Mouse (Mus musculus) stomach, embryonic 15.5 days (tissue): Measurements from ENCODE around the gene Sike1. TPM values are rescaled to one million over a fixed set of nuclear protein-coding genes. Genes with fewer than 3 reads are reported as not detected.

Experiments used
- ATAC-seq: fragments of 200-750 bp; cut with Nextera tagmentation; 2 replicates; pipeline ENCODE4 v1.8.0; 2017; ENCODE audit warnings: low read depth, moderate number of reproducible peaks, moderate TSS enrichment; ENCODE audit not compliant: insufficient read depth, low FRiP score
- H3K27ac ChIP-seq: fragments of 300-500 bp; sonication (generic); 2 replicates; pipeline ENCODE4 v1.5.1; 2015; ENCODE audit warnings: mild to moderate bottlenecking, inconsistent platforms
- H3K27me3 ChIP-seq: fragments of 300-500 bp; sonication (generic); replicated peaks from 2 replicates; pipeline ENCODE4 v1.6.1; 2015; ENCODE audit warnings: inconsistent platforms
- H3K36me3 ChIP-seq: fragments of 300-500 bp; sonication (generic); 2 replicates; pipeline ENCODE4 v1.6.1; 2015; ENCODE audit warnings: inconsistent platforms
- H3K4me1 ChIP-seq: fragments of 300-500 bp; sonication (generic); 2 replicates; pipeline ENCODE4 v1.6.1; 2015; ENCODE audit warnings: inconsistent platforms
- H3K4me2 ChIP-seq: fragments of 300-500 bp; sonication (generic); 2 replicates; pipeline ENCODE4 v1.6.1; 2015; ENCODE audit warnings: mild to moderate bottlenecking, inconsistent platforms
- H3K4me3 ChIP-seq: fragments of 300-500 bp; sonication (generic); replicated peaks from 2 replicates; pipeline ENCODE4 v1.5.1; 2015; ENCODE audit warnings: inconsistent platforms
- H3K9ac ChIP-seq: fragments of 300-500 bp; sonication (generic); 2 replicates; pipeline ENCODE4 v1.6.1; 2015; ENCODE audit warnings: inconsistent platforms
- H3K9me3 ChIP-seq: fragments of 300-500 bp; sonication (generic); 2 replicates; pipeline ENCODE4 v1.6.1; 2016; ENCODE audit warnings: inconsistent platforms
- WGBS: fragments of 180-500 bp; shearing (Covaris S2); methylation state at CpG from one replicate; pipeline ENCODE4 v1.1.7; 2015; 5-methylcytosine and 5-hydroxymethylcytosine counted together
- polyA plus RNA-seq: library from polyadenylated mRNA; unstranded; fragments of >200 nt; fragmentation: Nextera tagmentation; extraction: Ambion mirVana; gene quantifications from 2 replicates; pipeline ENCODE4 v1.2.1, GENCODE M21; 2015

Sike1 gene
- polyA plus RNA-seq, 1 experiment from 2014 or later: 56.0 TPM

GRCm38 (mm10) chr3:103040861-103041379, 45.4 kb downstream of the Sike1 start:
- peaks cover 19% of the 10 kb centered on the region for H3K36me3 ChIP-seq
- no peak for ATAC-seq
- no peak overlapping the region for H3K9ac ChIP-seq
- WGBS: 90% methylated on average over 1 of the region's 1 CpGs
- no peaks in the 10 kb centered on the region for H3K4me1 ChIP-seq
- H3K4me2 ChIP-seq: no peak overlapping the region
- H3K27ac ChIP-seq: no peak overlapping the region
- no peaks in the 10 kb centered on the region for H3K9me3 ChIP-seq
- no peaks in the 10 kb centered on the region for H3K27me3 ChIP-seq
- no peak overlapping the region for H3K4me3 ChIP-seq

DNA sequence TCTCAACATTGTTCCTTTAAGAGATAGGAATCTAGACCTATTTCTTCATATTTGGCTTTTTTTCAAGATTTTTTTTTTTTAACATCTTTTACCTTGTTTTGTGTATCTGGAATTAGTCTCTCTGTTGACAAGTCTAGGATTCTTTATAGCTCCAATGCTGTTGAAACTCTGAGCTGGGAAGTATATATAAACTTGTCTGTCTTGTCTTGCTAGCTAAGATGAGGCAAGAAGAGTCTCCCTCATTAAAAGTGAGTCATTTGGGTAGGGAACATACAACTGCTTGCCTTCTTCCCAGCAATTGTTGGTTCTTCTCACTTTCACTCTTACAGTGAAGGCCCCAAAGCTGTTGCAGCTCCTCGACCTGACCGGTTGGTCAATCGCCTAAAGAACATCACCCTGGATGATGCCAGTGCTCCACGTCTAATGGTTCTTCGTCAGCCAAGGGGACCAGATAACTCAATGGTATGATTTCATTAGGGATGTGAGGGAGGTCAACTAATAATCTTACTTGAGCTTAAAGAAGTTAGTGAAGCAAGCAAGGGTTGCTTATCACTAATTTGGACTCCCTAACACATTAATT, 60.6 kb downstream of the Sike1 start:
- H3K4me3 ChIP-seq: no peak overlapping the region
- no peak overlapping the region for H3K4me2 ChIP-seq
- no peaks in the 10 kb centered on the region for H3K27me3 ChIP-seq
- H3K9me3 ChIP-seq: no peaks in the 10 kb centered on the region
- H3K4me1 ChIP-seq: peaks cover 4% of the 10 kb centered on the region; the same call in 1 of the 2 replicates
- no peak for ATAC-seq
- H3K27ac ChIP-seq: no peak overlapping the region
- WGBS: 87% methylated on average over 5 of the region's 5 CpGs
- no peak overlapping the region for H3K9ac ChIP-seq
- peaks cover 30% of the 10 kb centered on the region for H3K36me3 ChIP-seq

- H3K27ac ChIP-seq: peak overlapping the region; percentile 55
- H3K4me3 ChIP-seq: peak overlapping the region; percentile 68
- H3K9me3 ChIP-seq: no peaks in the 10 kb centered on the region
- no peak overlapping the region for H3K9ac ChIP-seq
- no peaks in the 10 kb centered on the region for H3K27me3 ChIP-seq
- H3K36me3 ChIP-seq: peaks cover 31% of the 10 kb centered on the region
- 5% methylated on average over 10 of the region's 10 CpGs for WGBS
- H3K4me1 ChIP-seq: peaks cover 4% of the 10 kb centered on the region; the same call in 1 of the 2 replicates
- H3K4me2 ChIP-seq: peak overlapping the region; percentile 68
- ATAC-seq: peak; percentile 40
Measured at GRCm38 (mm10) chr3:103057752-103058151, 62.2 kb downstream of the Sike1 start.

Other genes starting within 250 kb of the Sike1 start
- 0.06 and 0.10 TPM in 2 replicates for gene Tshb, start 213.0 kb upstream of the Sike1 start, polyA plus RNA-seq
- not detected in 2 replicates for gene Sycp1, start 59.6 kb upstream of the Sike1 start, polyA plus RNA-seq
- 0.13 and 0.37 TPM in 2 replicates for gene Nr1h5, start 31.6 kb upstream of the Sike1 start, polyA plus RNA-seq
- 291 and 302 TPM in 2 replicates for gene Csde1, start 24.7 kb downstream of the Sike1 start, polyA plus RNA-seq
- 79.8 and 84.2 TPM in 2 replicates for gene Nras, start 62.6 kb downstream of the Sike1 start, polyA plus RNA-seq
- gene Ampd1, start 78.3 kb downstream of the Sike1 start, polyA plus RNA-seq: 0.44 TPM in 1 of 2 replicates, not detected in the other
- gene Dennd2c, start 106.9 kb downstream of the Sike1 start, polyA plus RNA-seq: 6.1 and 6.5 TPM in 2 replicates
- 199 and 207 TPM in 2 replicates for gene Bcas2, start 175.9 kb downstream of the Sike1 start, polyA plus RNA-seq